Mouse (Mus musculus) MEL-GATA-1-ER (cell line): ENCODE measurements around the gene Ints5.
"Not testable (repeated sequence)": the region's sequence is repeated elsewhere in the genome, so short reads cannot be mapped to it uniquely, and the experiment has no call there.

Experiments
- DNase-seq: peaks from one replicate; pipeline ENCODE4 v3.0.0-alpha.2; 2012; ENCODE audit warnings: low read depth; ENCODE audit errors: extremely low read depth

The Ints5 gene

GRCm38 (mm10) chr19:8892829-8893766, at the start of gene Ints5:
Gene Ints5 (plus strand): TSS chr19:8893005.
- DNase-seq = peak; percentile 85

GRCm38 (mm10) chr19:8844371-8845129, 48.3 kb upstream of the Ints5 start:
- DNase-seq = no peak

GRCm38 (mm10) chr19:8848356-8848755, 44.4 kb upstream of the Ints5 start:
- DNase-seq = no peak

GRCm38 (mm10) chr19:8850402-8850901, 42.4 kb upstream of the Ints5 start, which contains the start of gene Lrrn4cl:
Gene Lrrn4cl (plus strand): TSS chr19:8850768.
- DNase-seq = no peak

- no peak for DNase-seq
These were observed 41.2 kb upstream of the Ints5 start for GRCm38 (mm10) chr19:8851639-8852038.

GRCm38 (mm10) chr19:8852236-8852928, 40.4 kb upstream of the Ints5 start:
- no peak for DNase-seq

GRCm38 (mm10) chr19:8853117-8853516, 39.7 kb upstream of the Ints5 start:
- no peak for DNase-seq

- DNase-seq = peak; percentile 43
These were observed 35.1 kb upstream of the Ints5 start for GRCm38 (mm10) chr19:8857689-8858088.

GRCm38 (mm10) chr19:8859018-8859417, 33.8 kb upstream of the Ints5 start:
- no peak for DNase-seq

- DNase-seq = no peak
These were observed 28.5 kb upstream of the Ints5 start for GRCm38 (mm10) chr19:8864265-8864664.

GRCm38 (mm10) chr19:8870381-8870780, 22.4 kb upstream of the Ints5 start:
- DNase-seq = not testable (repeated sequence)

GRCm38 (mm10) chr19:8870838-8871237, 22.0 kb upstream of the Ints5 start:
- no peak for DNase-seq

GRCm38 (mm10) chr19:8871267-8872186, 21.3 kb upstream of the Ints5 start, which contains the start of gene Ubxn1:
Gene Ubxn1 (plus strand): TSS chr19:8871496.
- peak; percentile 96 for DNase-seq

GRCm38 (mm10) chr19:8872266-8872840, 20.5 kb upstream of the Ints5 start:
- DNase-seq = no peak

- no peak for DNase-seq
These were observed 17.8 kb upstream of the Ints5 start for GRCm38 (mm10) chr19:8875031-8875430.

- DNase-seq = peak; percentile 81
These were observed 12.3 kb upstream of the Ints5 start, which contains the start of gene Uqcc3 for GRCm38 (mm10) chr19:8880311-8881033. Gene Uqcc3 (minus strand): TSS chr19:8880923.

- no peak for DNase-seq
These were observed 11.8 kb upstream of the Ints5 start for GRCm38 (mm10) chr19:8881034-8881392.

- DNase-seq = no peak
These were observed 9.2 kb upstream of the Ints5 start, which contains the start of the genes Lbhd1 and Gm49403 for GRCm38 (mm10) chr19:8883616-8884015. Gene Lbhd1 (plus strand): TSS chr19:8883732. Gene Gm49403 (plus strand): TSS chr19:8883930.
